Mouse (Mus musculus): ENCODE data around the gene Cacna1c. TPM values are rescaled to one million over a fixed set of nuclear protein-coding genes. Genes with fewer than 3 reads are reported as not detected.

Gene Cacna1c
- total and polyA plus RNA-seq, 2 experiments from 2014 or later = 5.1 to 39.4 TPM

DNA sequence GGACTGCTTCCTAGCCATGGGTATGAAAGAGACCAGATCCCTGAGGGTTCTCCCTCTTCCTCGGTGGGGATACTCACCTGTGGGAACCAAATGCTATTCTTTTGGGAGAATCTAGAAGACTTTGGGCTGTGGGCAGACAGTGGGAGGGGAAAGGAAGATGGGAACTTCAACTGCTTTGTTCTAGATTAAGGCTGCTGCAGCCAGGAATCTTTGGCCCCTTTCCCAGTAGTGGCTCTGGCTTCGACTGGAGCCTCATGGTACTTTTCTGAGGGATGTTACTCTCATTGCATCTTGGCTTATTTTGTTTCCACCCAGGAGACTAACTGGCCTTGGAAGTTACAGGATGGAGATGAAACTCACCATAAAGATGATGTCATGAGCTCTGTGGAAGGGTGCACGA lies 441.8 kb downstream of the Cacna1c start:
- peak overlapping the region; percentile 33; the same call in 1 of the 2 replicates for H3K27ac ChIP-seq
- DNase-seq (ENCODE audit: low spot score) = peak; percentile 44

DNA sequence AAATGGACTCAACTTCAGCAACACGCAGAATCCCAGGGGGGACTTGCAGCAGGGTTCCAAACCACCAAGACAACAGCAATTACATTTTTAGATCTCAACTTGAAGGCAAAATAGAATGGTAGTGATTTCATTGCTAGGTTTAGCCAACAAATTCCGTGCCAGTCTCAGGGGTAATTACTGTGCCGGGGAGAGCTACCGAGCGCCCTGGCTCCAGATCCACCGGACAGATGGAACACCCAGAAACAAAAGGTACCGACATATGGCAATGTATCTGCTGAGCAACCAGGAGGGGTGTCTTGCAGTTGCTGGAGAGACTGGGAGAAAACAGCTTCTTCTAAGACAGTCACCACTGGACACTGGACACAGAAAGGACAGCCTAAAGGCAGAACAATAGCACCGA lies 442.4 kb downstream of the Cacna1c start:
- H3K27ac ChIP-seq = peak overlapping the region; percentile 33; the same call in 1 of the 2 replicates

More for the DNA sequence above, 441.8 kb downstream of the Cacna1c start:
- Histone ChIP-seq H3K9me3 (ENCODE audit: low read length) (no peaks in the 10 kb centered on the region), H3K4me1 (ENCODE audit: insufficient read depth, low read length) (no peaks in the 10 kb centered on the region; the same call in 1 of the 2 replicates), H3K4me2 (ENCODE audit: low read depth, low read length) (no peak overlapping the region), H3K9ac (replicated peaks; ENCODE audit: low read length) (no peak overlapping the region), H3K4me3 (ENCODE audit: low read length) (no peak overlapping the region), H3K36me3 (ENCODE audit: insufficient read depth, low read length) (peaks cover 5% of the 10 kb centered on the region; the same call in 1 of the 2 replicates), H3K27me3 (ENCODE audit: insufficient read depth, low read length) (no peaks in the 10 kb centered on the region)
- WGBS = 74% methylated on average over 3 of the region's 3 CpGs
- no peak for ATAC-seq
- TF ChIP-seq CTCF (IDR thresholded peaks at IDR 0.05; ENCODE audit: low read depth) = no peak

DNA sequence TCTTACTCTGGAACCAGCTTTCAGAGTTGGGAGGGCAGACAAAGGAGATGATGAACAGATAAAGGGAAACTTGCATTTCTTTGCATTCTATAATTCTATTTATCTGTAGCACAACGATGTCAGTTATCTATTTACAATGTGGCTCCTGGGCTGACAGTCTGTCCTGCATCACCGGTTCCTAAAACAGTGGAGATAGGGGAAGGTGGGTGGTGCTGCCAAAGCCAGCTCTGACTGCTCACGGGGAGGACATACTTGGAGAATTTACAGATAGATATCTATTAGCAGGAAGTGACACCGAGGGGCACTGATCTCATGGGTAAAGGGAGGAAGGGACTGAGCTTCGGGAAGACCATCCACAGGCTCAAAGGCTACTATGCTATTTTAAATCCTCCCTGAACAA lies 443.2 kb downstream of the Cacna1c start:
- TF ChIP-seq CTCF (IDR thresholded peaks at IDR 0.05; ENCODE audit: low read depth) = no peak
- H3K4me1 ChIP-seq (ENCODE audit: insufficient read depth, low read length) = no peaks in the 10 kb centered on the region; the same call in 1 of the 2 replicates
- no peak for DNase-seq (ENCODE audit: low spot score)

More for the DNA sequence above, 442.4 kb downstream of the Cacna1c start:
- DNase-seq (ENCODE audit: low spot score) = peak; percentile 52
- peak; percentile 40; the same call in 1 of the 2 replicates for ATAC-seq
- Histone ChIP-seq H3K4me2 (ENCODE audit: low read depth, low read length) (no peak overlapping the region), H3K9ac (replicated peaks; ENCODE audit: low read length) (no peak overlapping the region), H3K9me3 (ENCODE audit: low read length) (no peaks in the 10 kb centered on the region), H3K4me3 (ENCODE audit: low read length) (no peak overlapping the region), H3K27me3 (ENCODE audit: insufficient read depth, low read length) (no peaks in the 10 kb centered on the region), H3K4me1 (ENCODE audit: insufficient read depth, low read length) (no peaks in the 10 kb centered on the region; the same call in 1 of the 2 replicates), H3K36me3 (ENCODE audit: insufficient read depth, low read length) (peaks cover 5% of the 10 kb centered on the region; the same call in 1 of the 2 replicates)
- no peak for TF ChIP-seq CTCF (IDR thresholded peaks at IDR 0.05; ENCODE audit: low read depth)
- 51% methylated on average over 8 of the region's 8 CpGs for WGBS

DNA sequence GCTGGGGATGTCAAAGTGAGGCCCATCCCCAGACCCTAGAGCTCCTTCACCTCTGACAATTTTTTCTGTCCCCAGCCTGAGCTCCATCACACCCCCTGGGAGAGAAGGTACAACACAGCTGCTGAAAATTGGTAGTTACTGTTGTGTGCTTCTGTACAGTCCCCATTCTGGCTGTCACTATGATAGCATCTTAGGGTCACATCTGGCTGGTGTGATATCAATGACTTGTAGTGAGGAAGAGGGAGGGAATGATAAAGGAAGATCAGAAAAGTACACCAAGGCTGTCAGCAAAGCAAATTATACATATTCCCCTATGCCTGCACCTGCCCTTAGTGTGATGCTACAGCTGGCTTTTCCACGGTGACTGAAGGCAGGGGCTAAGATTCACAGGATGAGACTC lies 446.9 kb downstream of the Cacna1c start:
- ATAC-seq (no peak), DNase-seq (ENCODE audit: low spot score) (no peak)
- Histone ChIP-seq H3K36me3 (ENCODE audit: insufficient read depth, low read length) (peaks cover 5% of the 10 kb centered on the region; the same call in 1 of the 2 replicates), H3K27ac (no peak overlapping the region), H3K9ac (replicated peaks; ENCODE audit: low read length) (no peak overlapping the region), H3K4me1 (ENCODE audit: insufficient read depth, low read length) (no peaks in the 10 kb centered on the region), H3K4me2 (ENCODE audit: low read depth, low read length) (no peak overlapping the region), H3K27me3 (ENCODE audit: insufficient read depth, low read length) (no peaks in the 10 kb centered on the region), H3K9me3 (ENCODE audit: low read length) (no peaks in the 10 kb centered on the region), H3K4me3 (ENCODE audit: low read length) (no peak overlapping the region)
- WGBS = 91% methylated on average over 1 of the region's 1 CpGs
- TF ChIP-seq CTCF (IDR thresholded peaks at IDR 0.05; ENCODE audit: low read depth) = no peak

More for the DNA sequence above, 443.2 kb downstream of the Cacna1c start:
- H3K36me3 ChIP-seq (ENCODE audit: insufficient read depth, low read length) = peaks cover 5% of the 10 kb centered on the region; the same call in 1 of the 2 replicates
- 0 out of 2 replicates have a peak overlapping the region, but pooled peaks have one; percentile 33 for H3K27ac ChIP-seq
- no peaks in the 10 kb centered on the region for H3K9me3 ChIP-seq (ENCODE audit: low read length)
- H3K27me3 ChIP-seq (ENCODE audit: insufficient read depth, low read length) = no peaks in the 10 kb centered on the region
- no peak overlapping the region for H3K4me2 ChIP-seq (ENCODE audit: low read depth, low read length)
- no peak for ATAC-seq
- 57% methylated on average over 5 of the region's 5 CpGs for WGBS
- no peak overlapping the region for H3K9ac ChIP-seq (replicated peaks; ENCODE audit: low read length)
- no peak overlapping the region for H3K4me3 ChIP-seq (ENCODE audit: low read length)

DNA sequence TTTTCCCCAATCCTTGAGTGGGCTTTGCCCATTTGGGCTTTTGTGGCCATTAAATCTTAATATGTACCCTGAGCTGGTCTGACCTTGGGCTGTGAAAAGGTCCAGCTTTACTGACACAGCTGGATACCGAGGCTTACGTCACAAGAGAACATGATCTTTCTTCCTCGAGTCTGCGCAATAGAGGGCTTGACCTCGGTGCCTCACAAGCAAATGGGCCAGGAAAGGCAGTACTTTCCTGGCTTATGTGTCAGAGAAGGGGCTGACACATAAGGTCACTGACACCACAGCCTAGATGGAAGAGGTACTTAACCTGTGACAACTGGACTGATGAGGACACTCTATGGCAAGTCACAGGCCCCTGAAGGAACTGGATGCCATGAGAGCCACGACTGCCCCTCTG lies 453.5 kb downstream of the Cacna1c start:
- Histone ChIP-seq H3K4me3 (ENCODE audit: low read length) (no peak overlapping the region), H3K9ac (replicated peaks; ENCODE audit: low read length) (no peak overlapping the region), H3K27me3 (ENCODE audit: insufficient read depth, low read length) (no peaks in the 10 kb centered on the region), H3K9me3 (ENCODE audit: low read length) (no peaks in the 10 kb centered on the region), H3K4me1 (ENCODE audit: insufficient read depth, low read length) (no peaks in the 10 kb centered on the region), H3K4me2 (ENCODE audit: low read depth, low read length) (no peak overlapping the region), H3K27ac (no peak overlapping the region), H3K36me3 (ENCODE audit: insufficient read depth, low read length) (0 out of 2 replicates have a peak, but pooled peaks cover 2% of the 10 kb centered on the region)
- DNase-seq (ENCODE audit: low spot score) (no peak), ATAC-seq (no peak)
- WGBS = 87% methylated on average over 6 of the region's 6 CpGs
- no peak for TF ChIP-seq CTCF (IDR thresholded peaks at IDR 0.05; ENCODE audit: low read depth)

DNA sequence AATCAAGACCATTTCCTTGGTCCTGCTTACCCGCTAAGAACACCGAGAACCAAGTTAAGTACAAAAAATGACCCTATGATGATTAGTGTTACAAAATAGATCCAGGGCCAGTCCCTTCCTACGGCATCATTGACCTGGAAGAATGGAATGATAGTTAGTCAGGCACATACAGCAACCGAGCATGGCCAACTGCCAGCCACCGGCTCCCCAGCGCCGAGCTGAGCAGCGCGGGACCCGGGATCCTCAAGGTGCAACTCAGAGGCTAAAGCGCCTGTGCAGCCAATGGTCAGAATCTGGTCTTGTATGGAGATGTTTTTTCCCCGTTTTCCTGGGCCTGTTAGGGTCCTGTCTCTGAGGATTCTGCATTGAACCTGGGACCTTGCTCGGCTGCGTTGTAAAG lies 454.4 kb downstream of the Cacna1c start:
- WGBS = 92% methylated on average over 14 of the region's 14 CpGs
- no peak overlapping the region for H3K4me3 ChIP-seq (ENCODE audit: low read length)
- no peaks in the 10 kb centered on the region for H3K4me1 ChIP-seq (ENCODE audit: insufficient read depth, low read length)
- H3K9me3 ChIP-seq (ENCODE audit: low read length) = no peaks in the 10 kb centered on the region
- H3K27me3 ChIP-seq (ENCODE audit: insufficient read depth, low read length) = no peaks in the 10 kb centered on the region
- DNase-seq (ENCODE audit: low spot score) = no peak
- H3K9ac ChIP-seq (replicated peaks; ENCODE audit: low read length) = no peak overlapping the region
- H3K36me3 ChIP-seq (ENCODE audit: insufficient read depth, low read length) = 0 out of 2 replicates have a peak, but pooled peaks cover 2% of the 10 kb centered on the region
- ATAC-seq = no peak
- TF ChIP-seq CTCF (IDR thresholded peaks at IDR 0.05; ENCODE audit: low read depth) = no peak
- no peak overlapping the region for H3K4me2 ChIP-seq (ENCODE audit: low read depth, low read length)
- H3K27ac ChIP-seq = no peak overlapping the region

DNA sequence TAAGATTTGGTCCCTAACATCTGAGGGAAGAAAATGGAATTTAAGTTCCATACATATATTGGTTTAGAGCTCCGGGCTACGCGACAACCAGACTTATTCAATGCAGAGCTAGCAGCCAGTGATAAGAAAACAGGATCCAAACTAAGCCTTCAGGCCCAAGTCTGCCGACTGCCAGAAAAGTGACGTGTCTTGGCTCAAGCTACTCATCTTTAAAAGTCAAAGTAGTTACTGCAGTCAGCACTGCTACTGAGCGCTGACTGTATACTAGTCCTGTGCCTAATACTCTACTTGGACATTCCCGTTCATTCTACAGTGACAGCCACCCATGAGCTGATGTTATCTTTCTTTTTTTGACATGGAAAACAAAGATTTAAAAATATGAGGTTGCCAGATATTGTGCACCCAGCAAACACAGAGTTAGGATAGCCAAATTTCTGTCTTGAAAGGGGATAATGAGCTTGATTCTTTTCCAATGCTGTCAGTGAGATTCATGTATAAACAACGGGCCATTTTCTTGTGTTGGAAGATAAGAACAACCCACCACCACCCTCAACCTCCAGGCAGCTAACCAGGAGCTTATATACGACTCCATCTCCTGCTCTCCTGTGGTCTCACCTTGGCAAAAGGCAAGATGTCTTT lies 456.1 kb downstream of the Cacna1c start:
- TF ChIP-seq CTCF (IDR thresholded peaks at IDR 0.05; ENCODE audit: low read depth) = no peak
- WGBS = 48% methylated on average over 9 of the region's 9 CpGs
- peak; percentile 51 for DNase-seq (ENCODE audit: low spot score)

More for the DNA sequence above, 456.1 kb downstream of the Cacna1c start:
- Histone ChIP-seq H3K36me3 (ENCODE audit: insufficient read depth, low read length) (0 out of 2 replicates have a peak, but pooled peaks cover 2% of the 10 kb centered on the region), H3K4me2 (ENCODE audit: low read depth, low read length) (no peak overlapping the region), H3K27me3 (ENCODE audit: insufficient read depth, low read length) (no peaks in the 10 kb centered on the region), H3K9ac (replicated peaks; ENCODE audit: low read length) (no peak overlapping the region), H3K4me1 (ENCODE audit: insufficient read depth, low read length) (no peaks in the 10 kb centered on the region), H3K4me3 (ENCODE audit: low read length) (no peak overlapping the region), H3K27ac (no peak overlapping the region; the same call in 1 of the 2 replicates), H3K9me3 (ENCODE audit: low read length) (no peaks in the 10 kb centered on the region)
- no peak for ATAC-seq

Data from hindbrain, postnatal 0 days (tissue).